Mouse (Mus musculus) natural killer cell, adult 2 months (primary cell): ENCODE measurements around the gene Cdc37.

Experiments used
- DNase-seq, 2 experiments: peaks; one replicate each; pipeline ENCODE4 v3.0.0; 2022; ENCODE audit warnings: low spot score in 2 of 2

The Cdc37 gene

DNA sequence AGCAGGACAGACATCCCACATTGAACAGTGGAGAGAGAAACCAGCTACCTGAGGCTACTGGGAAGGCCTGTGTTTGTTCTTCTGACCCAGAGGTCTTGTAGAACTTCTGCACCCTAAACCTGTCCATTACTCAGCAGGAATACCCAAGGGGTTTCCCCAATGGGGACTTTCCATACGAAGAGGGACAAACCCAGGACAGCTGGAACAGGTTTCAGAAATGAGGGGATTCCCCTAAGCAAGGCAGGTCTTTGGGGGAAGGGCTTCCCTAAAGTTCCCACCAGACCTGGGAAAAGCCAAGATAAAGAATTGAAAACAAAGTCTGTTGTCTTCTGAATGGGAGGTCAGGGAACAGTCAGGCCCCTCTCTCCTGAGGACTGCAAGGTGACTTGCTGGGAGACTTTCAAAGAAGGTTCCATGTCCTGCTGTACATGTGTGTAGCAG, 13.8 kb downstream of the Cdc37 start:
- DNase-seq: peak; percentile 73 to 86

DNA sequence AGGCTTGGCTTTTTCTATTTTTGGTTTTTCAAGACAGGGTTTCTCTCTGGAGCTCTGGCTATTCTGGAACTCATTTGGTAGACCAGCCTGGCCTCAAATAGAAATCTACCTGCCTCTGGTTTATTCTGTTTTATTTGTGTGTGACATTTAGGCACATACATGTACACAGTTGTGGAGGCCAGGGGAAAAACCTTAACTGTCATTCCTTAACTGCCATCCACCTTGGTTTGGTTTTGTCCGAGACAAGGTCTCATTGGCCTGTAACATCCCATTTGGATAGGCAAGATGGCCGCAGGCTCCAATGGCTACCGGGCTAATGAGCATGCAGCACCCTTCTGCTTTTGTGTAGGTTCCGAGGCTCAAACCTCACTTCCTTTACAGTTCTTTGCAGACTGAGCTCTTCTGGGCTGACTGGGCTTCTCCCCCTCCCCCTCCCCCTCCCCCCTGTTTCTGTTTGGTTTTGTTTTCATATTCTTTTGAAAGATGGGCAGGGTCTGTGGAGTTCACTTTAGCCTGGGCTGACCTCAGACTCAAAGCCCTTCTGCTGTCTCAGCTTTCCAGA, 14.4 kb downstream of the Cdc37 start:
- no peak for DNase-seq

- no peak for DNase-seq
Observed at GRCm38 (mm10) chr9:21134595-21135328, 15.0 kb downstream of the Cdc37 start.

DNA sequence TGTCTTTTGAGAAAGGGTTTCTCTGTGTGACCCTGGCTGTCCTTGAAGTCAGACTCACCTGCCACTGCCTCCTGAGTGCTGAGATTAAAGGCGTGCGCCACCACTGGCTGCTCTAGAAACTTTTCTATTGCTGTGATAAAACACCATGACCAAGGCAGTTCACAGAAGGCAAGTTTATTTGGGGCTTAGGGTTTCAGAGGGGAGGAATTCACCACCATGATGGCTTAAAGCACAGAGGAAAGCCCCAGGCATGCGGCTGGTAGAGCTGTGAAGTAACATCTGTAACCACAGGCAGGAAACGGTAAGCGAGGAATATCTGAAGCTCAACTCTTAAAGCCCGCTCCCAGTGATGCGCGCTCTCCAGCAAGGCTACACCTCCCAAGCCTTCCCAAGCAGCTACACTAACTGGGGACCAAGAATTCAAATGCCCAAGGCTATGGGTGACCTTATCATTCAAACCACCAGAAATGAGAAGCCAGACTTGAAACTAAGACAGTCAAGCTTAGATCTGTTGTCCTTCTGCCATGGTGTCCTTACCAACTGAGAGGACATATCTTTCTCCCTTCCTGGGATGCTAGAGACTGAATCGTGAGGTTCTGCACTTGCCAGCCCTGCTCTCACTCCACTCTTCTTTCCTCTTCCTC, 16.6 kb downstream of the Cdc37 start:
- peak; percentile 74 to 87 for DNase-seq

GRCm38 (mm10) chr9:21132102-21132775, 17.5 kb downstream of the Cdc37 start:
- peak in 1 of 2 experiments; percentile 47 for DNase-seq

- DNase-seq: peak; percentile 93 to 94
Observed at GRCm38 (mm10) chr9:21131059-21131956, 18.5 kb downstream of the Cdc37 start, which contains the start of gene Tyk2. TSS of gene Tyk2 (minus strand) at chr9:21131243.

GRCm38 (mm10) chr9:21126259-21126627, 23.5 kb downstream of the Cdc37 start:
- peak; percentile 72 to 87 for DNase-seq

DNA sequence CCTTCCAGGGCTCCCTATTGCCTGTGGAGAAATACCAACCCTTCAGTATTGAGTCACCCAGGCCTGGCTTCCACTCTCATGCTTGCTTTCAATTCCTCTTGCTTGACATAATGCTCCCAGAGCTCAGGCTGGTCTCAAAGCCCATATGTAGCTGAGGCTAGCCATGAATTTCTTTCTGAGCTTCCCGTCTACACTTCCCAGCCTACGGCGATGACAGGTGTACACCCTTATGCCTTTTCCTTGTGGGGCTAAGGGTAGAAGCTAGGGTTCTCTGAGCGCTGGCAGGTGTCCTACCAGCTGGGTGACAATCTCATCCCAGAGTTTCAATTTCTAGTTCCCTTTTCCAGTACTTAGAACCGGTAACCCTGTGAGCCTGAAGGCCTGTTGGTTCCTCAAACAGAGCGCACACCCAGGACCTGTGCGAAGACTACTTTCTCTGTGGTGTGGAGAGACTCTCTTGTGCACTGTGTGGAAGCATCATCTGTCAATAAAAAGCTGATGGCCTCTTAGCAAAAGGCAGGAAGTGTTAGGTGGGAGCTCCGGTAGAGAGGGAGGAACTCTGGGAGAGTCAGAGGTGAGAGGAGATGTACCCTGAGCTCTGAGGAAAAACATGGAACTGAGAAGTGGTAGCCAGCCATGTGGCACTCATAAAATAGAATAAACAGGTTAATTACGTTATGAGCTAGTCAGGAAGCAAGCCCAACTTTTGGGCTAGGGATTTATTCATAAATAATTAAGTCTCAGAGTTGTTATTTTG, 24.1 kb downstream of the Cdc37 start:
- DNase-seq: no peak

GRCm38 (mm10) chr9:21124837-21125236, 24.9 kb downstream of the Cdc37 start:
- no peak for DNase-seq

DNA sequence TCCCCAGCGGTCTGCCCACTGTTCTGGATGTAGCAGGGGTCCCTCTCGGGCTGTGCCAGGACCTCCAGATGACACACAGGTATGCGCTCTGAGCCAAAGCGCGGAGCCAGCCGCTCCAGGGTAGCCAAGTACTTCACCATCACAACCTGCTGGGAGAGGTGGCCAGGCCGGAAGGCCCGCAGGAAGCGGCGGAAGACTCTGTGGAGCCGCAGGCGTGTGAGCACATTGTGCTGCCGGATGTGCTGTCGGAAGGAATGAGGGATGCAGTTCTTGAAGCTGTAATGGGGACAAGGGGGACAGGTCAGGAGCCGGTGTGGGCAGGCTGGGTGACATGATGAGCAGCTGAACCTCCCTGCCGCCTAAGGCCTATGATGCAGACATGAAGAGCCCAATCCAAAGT, 28.3 kb downstream of the Cdc37 start:
- no peak for DNase-seq

DNA sequence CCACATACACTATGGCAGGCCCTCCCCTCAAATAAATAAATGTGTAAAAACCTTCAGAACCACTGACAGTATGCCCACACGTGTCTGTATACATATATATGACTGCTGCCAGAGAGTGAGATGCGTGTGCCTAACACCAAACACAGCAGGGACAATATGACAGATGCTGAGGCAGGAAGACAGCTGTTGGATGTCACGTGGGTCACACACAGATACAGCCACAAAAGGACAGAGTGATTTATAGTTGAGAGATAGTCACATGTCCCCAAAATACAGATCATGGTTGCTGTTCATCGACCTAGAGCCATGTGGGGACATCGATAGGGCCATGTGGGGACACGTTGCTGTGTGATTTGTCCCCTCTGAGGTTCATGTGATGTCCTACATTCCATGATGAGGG, 32.7 kb downstream of the Cdc37 start:
- no peak for DNase-seq

- no peak for DNase-seq
Observed at GRCm38 (mm10) chr9:21115105-21115504, 34.7 kb downstream of the Cdc37 start.

DNA sequence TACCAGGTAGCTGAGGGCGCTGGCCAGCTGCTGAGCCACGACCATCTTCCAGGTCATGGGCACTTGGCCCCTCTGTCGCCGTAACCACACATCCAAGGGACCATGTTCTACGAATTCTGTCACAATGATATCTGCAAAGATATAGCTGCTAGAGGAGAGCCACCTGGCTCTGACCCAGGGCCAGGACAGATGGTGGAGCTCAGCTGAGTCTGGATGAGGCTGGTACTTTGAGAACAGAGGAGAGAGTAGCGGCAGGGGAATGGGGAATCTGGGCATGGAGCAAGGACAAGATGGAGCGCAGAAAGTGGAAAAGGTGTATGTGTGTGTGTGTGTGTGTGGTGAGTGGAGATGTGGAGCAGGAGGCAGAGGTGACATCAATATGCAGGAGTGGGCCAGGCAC, 35.6 kb downstream of the Cdc37 start:
- no peak for DNase-seq

GRCm38 (mm10) chr9:21113751-21114150, 36.0 kb downstream of the Cdc37 start:
- no peak for DNase-seq

GRCm38 (mm10) chr9:21107607-21108237, 42.1 kb downstream of the Cdc37 start:
- DNase-seq: no peak

- no peak for DNase-seq
Observed at GRCm38 (mm10) chr9:21105760-21106564, 43.8 kb downstream of the Cdc37 start.

DNA sequence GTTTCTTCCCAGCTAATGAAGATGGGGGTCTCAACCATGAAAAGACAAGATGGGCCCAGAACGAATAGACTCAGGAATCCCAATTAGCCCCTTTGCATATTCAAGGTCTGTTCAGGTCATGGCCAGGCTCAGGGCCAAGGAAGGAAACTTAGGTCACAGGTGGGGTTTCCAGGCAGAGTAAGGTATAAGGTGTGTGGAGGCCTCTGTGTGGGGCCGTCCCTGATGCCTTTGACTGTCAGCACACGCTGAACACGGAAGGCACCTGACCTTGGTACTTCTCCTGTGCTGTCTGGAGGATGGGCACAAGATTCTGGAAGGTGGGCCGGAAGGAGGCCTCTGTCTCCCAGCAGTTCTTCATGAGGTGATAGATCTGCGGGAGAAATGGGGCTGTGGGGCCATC, 45.0 kb downstream of the Cdc37 start:
- no peak for DNase-seq

DNA sequence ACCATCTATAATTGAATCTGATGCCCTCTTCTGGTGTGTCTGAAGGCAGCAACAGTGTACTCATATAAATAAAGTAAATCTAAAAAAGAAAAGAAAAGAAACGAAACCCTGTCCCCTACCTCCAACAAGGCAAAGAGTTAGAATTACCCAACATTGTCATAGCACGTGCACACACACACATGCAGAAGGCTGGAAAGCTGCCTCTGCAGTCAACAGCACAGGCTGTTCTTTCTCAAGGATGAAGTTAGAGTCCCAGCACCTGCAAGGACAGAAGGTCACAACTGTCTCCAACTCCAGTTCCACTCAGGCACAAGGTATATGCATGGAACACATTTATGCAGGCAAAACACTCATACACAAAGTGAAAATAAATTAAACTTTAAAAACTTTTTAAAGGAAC, 47.7 kb downstream of the Cdc37 start:
- no peak for DNase-seq

DNA sequence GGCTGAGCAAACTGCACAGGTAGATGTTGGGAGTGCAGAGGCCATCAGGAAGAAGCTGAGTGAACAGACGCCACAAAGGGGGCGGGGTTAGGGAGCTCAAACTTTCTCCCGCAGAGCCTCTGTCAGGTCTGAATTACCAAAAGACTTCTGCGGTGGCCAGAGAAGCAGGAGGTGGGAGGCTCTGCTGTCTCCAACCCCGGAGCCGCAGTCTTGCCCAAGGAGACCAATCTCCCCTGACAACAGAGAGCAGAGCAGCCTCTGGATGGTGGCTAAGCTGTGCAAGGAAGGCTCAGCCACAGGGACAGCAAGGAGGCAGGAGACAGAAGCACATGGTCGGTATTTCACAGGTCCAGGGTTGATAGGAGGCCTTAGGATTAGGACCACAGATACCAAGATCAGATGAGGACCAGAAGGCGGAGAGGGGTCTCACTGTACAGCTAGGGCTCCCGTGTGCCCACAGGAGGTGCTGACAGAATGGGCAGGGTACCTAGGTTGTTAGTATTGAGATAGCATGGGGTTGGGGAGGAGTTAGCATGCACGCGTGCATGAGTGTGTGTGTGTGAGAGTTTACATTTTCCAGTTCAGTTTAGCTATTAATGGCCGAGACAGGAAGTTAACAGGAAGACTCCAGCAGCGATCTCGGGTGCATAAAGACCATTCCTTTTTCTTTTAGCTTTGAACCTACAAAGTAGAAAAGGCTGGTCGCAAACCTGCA, 49.2 kb downstream of the Cdc37 start:
- no peak for DNase-seq
